Mouse (Mus musculus): ENCODE measurements around the gene Pltp.

The Pltp gene

GRCm38 (mm10) chr2:164850061-164850460, 7.5 kb downstream of the Pltp start:
- peak; percentile 28 to 43 for DNase-seq (ENCODE audit: low spot score in 2 of 2)

- DNase-seq (ENCODE audit: low spot score in 2 of 2): peak in 1 of 2 experiments; percentile 47
Measured at GRCm38 (mm10) chr2:164845782-164846181, 11.7 kb downstream of the Pltp start.

GRCm38 (mm10) chr2:164835164-164835563, 22.3 kb downstream of the Pltp start:
- DNase-seq (ENCODE audit: low spot score in 2 of 2): no peak

GRCm38 (mm10) chr2:164834531-164834930, 23.0 kb downstream of the Pltp start:
- DNase-seq (ENCODE audit: low spot score in 2 of 2): no peak

GRCm38 (mm10) chr2:164833314-164833959, 24.1 kb downstream of the Pltp start, which contains the start of gene Neurl2:
Neurl2 (minus strand) TSS chr2:164833456.
- DNase-seq (ENCODE audit: low spot score in 2 of 2): peak; percentile 81 to 88

- peak; percentile 68 to 80 for DNase-seq (ENCODE audit: low spot score in 2 of 2)
Measured at GRCm38 (mm10) chr2:164832748-164833301, 24.7 kb downstream of the Pltp start, which contains the start of gene Ctsa. Ctsa (plus strand) TSS chr2:164832873.

- DNase-seq (ENCODE audit: low spot score in 2 of 2): no peak
Measured at GRCm38 (mm10) chr2:164832032-164832747, 25.3 kb downstream of the Pltp start.

GRCm38 (mm10) chr2:164831029-164831428, 26.5 kb downstream of the Pltp start:
- no peak for DNase-seq (ENCODE audit: low spot score in 2 of 2)

GRCm38 (mm10) chr2:164829090-164829489, 28.4 kb downstream of the Pltp start:
- no peak for DNase-seq (ENCODE audit: low spot score in 2 of 2)

GRCm38 (mm10) chr2:164828437-164828836, 29.1 kb downstream of the Pltp start, which contains the start of gene Spata25:
Spata25 (minus strand) TSS chr2:164828537.
- no peak for DNase-seq (ENCODE audit: low spot score in 2 of 2)

GRCm38 (mm10) chr2:164827146-164827850, 30.2 kb downstream of the Pltp start:
- DNase-seq (ENCODE audit: low spot score in 2 of 2): no peak

GRCm38 (mm10) chr2:164825521-164825920, 32.0 kb downstream of the Pltp start:
- no peak for DNase-seq (ENCODE audit: low spot score in 2 of 2)

- DNase-seq (ENCODE audit: low spot score in 2 of 2): no peak
Measured at GRCm38 (mm10) chr2:164823969-164824368, 33.5 kb downstream of the Pltp start.

- no peak for DNase-seq (ENCODE audit: low spot score in 2 of 2)
Measured at GRCm38 (mm10) chr2:164823181-164823585, 34.3 kb downstream of the Pltp start.

- peak; percentile 99 for DNase-seq (ENCODE audit: low spot score in 2 of 2)
Measured at GRCm38 (mm10) chr2:164822636-164823165, 34.8 kb downstream of the Pltp start, which contains the start of gene Zswim1. Zswim1 (plus strand) TSS chr2:164822686.

- DNase-seq (ENCODE audit: low spot score in 2 of 2): no peak
Measured at GRCm38 (mm10) chr2:164821060-164821459, 36.5 kb downstream of the Pltp start.

GRCm38 (mm10) chr2:164817703-164818102, 39.8 kb downstream of the Pltp start:
- no peak for DNase-seq (ENCODE audit: low spot score in 2 of 2)

GRCm38 (mm10) chr2:164817206-164817605, 40.3 kb downstream of the Pltp start:
- no peak for DNase-seq (ENCODE audit: low spot score in 2 of 2)

- DNase-seq (ENCODE audit: low spot score in 2 of 2): no peak
Measured at GRCm38 (mm10) chr2:164815821-164816220, 41.7 kb downstream of the Pltp start.

GRCm38 (mm10) chr2:164815348-164815747, 42.2 kb downstream of the Pltp start:
- no peak for DNase-seq (ENCODE audit: low spot score in 2 of 2)

- no peak for DNase-seq (ENCODE audit: low spot score in 2 of 2)
Measured at GRCm38 (mm10) chr2:164813557-164813956, 44.0 kb downstream of the Pltp start.

GRCm38 (mm10) chr2:164806614-164807013, 50.9 kb downstream of the Pltp start:
- no peak for DNase-seq (ENCODE audit: low spot score in 2 of 2)
